Mouse (Mus musculus) frontal cortex, adult 2 months (tissue): ENCODE results near the gene Cyp26b1. TPM values are rescaled to one million over a fixed set of nuclear protein-coding genes. Genes with fewer than 3 reads are reported as not detected.
"Not testable (repeated sequence)": the region's sequence is repeated elsewhere in the genome, so short reads cannot be mapped to it uniquely, and the experiment has no call there.

Experiments
- DNase-seq, 2 experiments: peaks; one replicate each; pipeline ENCODE4 v3.0.0; 2022; ENCODE audit warnings: low spot score in 1 of 2; ENCODE audit errors: extremely low spot score in 1 of 2
- polyA plus RNA-seq: library from polyadenylated mRNA; depleted of rRNA; stranded (reverse); fragments of >200 nt; gene quantifications from 2 replicates; pipeline ENCODE4 v1.2.3, GENCODE M21; 2012; rRNA removed

Cyp26b1 gene
- 3.3 and 3.5 TPM in 2 replicates for polyA plus RNA-seq

- DNase-seq: no peak
Observed at GRCm38 (mm10) chr6:84593693-84594092, at the start of gene Cyp26b1. Gene Cyp26b1, minus strand, starts transcription at chr6:84593908.

- DNase-seq: no peak
Observed at GRCm38 (mm10) chr6:84641062-84641431, 47.3 kb upstream of the Cyp26b1 start.

GRCm38 (mm10) chr6:84640324-84641061 is 46.8 kb upstream of the Cyp26b1 start:
- DNase-seq: no peak

- DNase-seq: no peak
Observed at GRCm38 (mm10) chr6:84638206-84638605, 44.5 kb upstream of the Cyp26b1 start.

GRCm38 (mm10) chr6:84631588-84631987 is 37.9 kb upstream of the Cyp26b1 start:
- no peak for DNase-seq

GRCm38 (mm10) chr6:84630276-84630675 is 36.6 kb upstream of the Cyp26b1 start:
- DNase-seq: no peak

GRCm38 (mm10) chr6:84628831-84629230 is 35.1 kb upstream of the Cyp26b1 start:
- DNase-seq: no peak

GRCm38 (mm10) chr6:84626398-84626797 is 32.7 kb upstream of the Cyp26b1 start:
- no peak for DNase-seq

GRCm38 (mm10) chr6:84619166-84619565 is 25.5 kb upstream of the Cyp26b1 start:
- no peak for DNase-seq

GRCm38 (mm10) chr6:84617051-84617450 is 23.3 kb upstream of the Cyp26b1 start:
- no peak for DNase-seq

GRCm38 (mm10) chr6:84616586-84616985 is 22.9 kb upstream of the Cyp26b1 start:
- no peak for DNase-seq

- no peak for DNase-seq
Observed at GRCm38 (mm10) chr6:84613561-84613960, 19.9 kb upstream of the Cyp26b1 start.

- DNase-seq: no peak
Observed at GRCm38 (mm10) chr6:84601136-84601889, 7.6 kb upstream of the Cyp26b1 start.

- not testable (repeated sequence) for DNase-seq
Observed at GRCm38 (mm10) chr6:84599296-84599695, 5.6 kb upstream of the Cyp26b1 start.

GRCm38 (mm10) chr6:84598725-84599124 is 5.0 kb upstream of the Cyp26b1 start:
- no peak for DNase-seq

GRCm38 (mm10) chr6:84594626-84595025 is 918 bp upstream of the Cyp26b1 start:
- DNase-seq: no peak

GRCm38 (mm10) chr6:84590961-84591745 is 2.6 kb downstream of the Cyp26b1 start:
- no peak for DNase-seq

- peak; percentile 49 to 95 for DNase-seq
Observed at GRCm38 (mm10) chr6:84589742-84590686, 3.7 kb downstream of the Cyp26b1 start.

GRCm38 (mm10) chr6:84588895-84589652 is 4.6 kb downstream of the Cyp26b1 start:
- no peak for DNase-seq
